Mouse (Mus musculus) hindbrain, embryonic 14.5 days (tissue): ENCODE measurements around the gene Mks1. TPM values are rescaled to one million over a fixed set of nuclear protein-coding genes. Genes with fewer than 3 reads are reported as not detected.

Source experiments
- ATAC-seq: fragments of 200-750 bp; cut with Nextera tagmentation; 2 replicates; pipeline ENCODE4 v1.8.0; 2017; ENCODE audit warnings: moderate number of reproducible peaks, mild to moderate bottlenecking, moderate TSS enrichment, moderate library complexity; ENCODE audit not compliant: low FRiP score
- DNase-seq: peaks from one replicate; pipeline ENCODE4 v3.0.0-alpha.2; 2015; ENCODE audit warnings: low spot score
- H3K27ac ChIP-seq: fragments of 300-500 bp; sonication (generic); 2 replicates; pipeline ENCODE4 v1.5.1; 2014; ENCODE audit warnings: mild to moderate bottlenecking, moderate library complexity
- H3K27me3 ChIP-seq: fragments of 300-500 bp; sonication (generic); 2 replicates; pipeline ENCODE4 v1.6.1; 2014; ENCODE audit warnings: mild to moderate bottlenecking, low read length, mixed read lengths; ENCODE audit not compliant: control insufficient read depth, insufficient read depth
- H3K36me3 ChIP-seq: fragments of 300-500 bp; sonication (generic); replicated peaks from 2 replicates; pipeline ENCODE4 v1.6.1; 2014; ENCODE audit not compliant: control insufficient read depth, insufficient read depth
- H3K4me1 ChIP-seq: fragments of 300-500 bp; sonication (generic); replicated peaks from 2 replicates; pipeline ENCODE4 v1.6.1; 2014; ENCODE audit warnings: antibody characterized with exemption, low read length, mixed read lengths; ENCODE audit not compliant: control insufficient read depth, insufficient read depth
- H3K4me2 ChIP-seq: fragments of 300-500 bp; sonication (generic); replicated peaks from 2 replicates; pipeline ENCODE4 v1.6.1; 2014; ENCODE audit warnings: mild to moderate bottlenecking, moderate library complexity
- H3K4me3 ChIP-seq: fragments of 300-500 bp; sonication (generic); replicated peaks from 2 replicates; pipeline ENCODE4 v1.5.1; 2014; ENCODE audit warnings: mild to moderate bottlenecking, low read length
- H3K9ac ChIP-seq: fragments of 300-500 bp; sonication (generic); 2 replicates; pipeline ENCODE4 v1.6.1; 2014
- H3K9me3 ChIP-seq: fragments of 300-500 bp; sonication (generic); 2 replicates; pipeline ENCODE4 v1.6.1; 2016; ENCODE audit warnings: low read length; ENCODE audit not compliant: control insufficient read depth
- WGBS: fragments of 180-500 bp; shearing (Covaris S2); extraction: QIAGEN DNeasy Blood & Tissue Kit; methylation state at CpG from one replicate; pipeline ENCODE4 v1.1.7; 2014; 5-methylcytosine and 5-hydroxymethylcytosine counted together
- polyA plus RNA-seq: library from polyadenylated mRNA; unstranded; fragments of >200 nt; fragmentation: Nextera tagmentation; extraction: Ambion mirVana; gene quantifications from 2 replicates; pipeline ENCODE4 v1.2.1, GENCODE M21; 2014

Mks1 gene
- polyA plus RNA-seq, result 7.8 and 10.9 TPM in 2 replicates

- peak within 1 kb of the TSS; percentile 61 for H3K27ac ChIP-seq
- peaks cover 16% of the 10 kb centered on the region; the same call in 1 of the 2 replicates for H3K36me3 ChIP-seq
- no peaks in the 10 kb centered on the region for H3K27me3 ChIP-seq
- peak within 1 kb of the TSS; percentile 71 for H3K4me2 ChIP-seq
- ATAC-seq (peak; percentile 96), DNase-seq (peak; percentile 95)
- peak within 1 kb of the TSS; percentile 62 for H3K9ac ChIP-seq
- 5% methylated on average over 40 of the region's 40 CpGs for WGBS
- peak within 1 kb of the TSS; percentile 62 for H3K4me3 ChIP-seq
- H3K9me3 ChIP-seq, result no peaks in the 10 kb centered on the region
- H3K4me1 ChIP-seq, result peaks cover 9% of the 10 kb centered on the region
Measured at GRCm38 (mm10) chr11:87852690-87853596, at the start of gene Mks1. Mks1 (plus strand) TSS chr11:87853215.

- WGBS, result 61% methylated on average over 1 of the region's 1 CpGs
Measured at GRCm38 (mm10) chr11:87805448-87805847, 47.6 kb upstream of the Mks1 start.

GRCm38 (mm10) chr11:87807433-87807832 is 45.6 kb upstream of the Mks1 start:
- no peak for DNase-seq
- WGBS, result 92% methylated on average over 6 of the region's 6 CpGs
- Histone ChIP-seq H3K4me1 (0 out of 2 replicates have a peak, but pooled peaks cover 3% of the 10 kb centered on the region), H3K27me3 (no peaks in the 10 kb centered on the region), H3K4me2 (no peak overlapping the region), H3K4me3 (no peak overlapping the region), H3K36me3 (no peaks in the 10 kb centered on the region), H3K9ac (no peak overlapping the region), H3K27ac (no peak overlapping the region), H3K9me3 (no peaks in the 10 kb centered on the region)
- ATAC-seq, result no peak

More at GRCm38 (mm10) chr11:87805448-87805847, 47.6 kb upstream of the Mks1 start:
- DNase-seq (no peak), ATAC-seq (no peak)
- H3K27ac ChIP-seq, result no peak overlapping the region
- no peaks in the 10 kb centered on the region for H3K36me3 ChIP-seq
- no peak overlapping the region for H3K9ac ChIP-seq
- H3K4me3 ChIP-seq, result no peak overlapping the region
- 0 out of 2 replicates have a peak, but pooled peaks cover 3% of the 10 kb centered on the region for H3K4me1 ChIP-seq
- H3K9me3 ChIP-seq, result no peaks in the 10 kb centered on the region
- no peaks in the 10 kb centered on the region for H3K27me3 ChIP-seq
- no peak overlapping the region for H3K4me2 ChIP-seq

- Histone ChIP-seq H3K27me3 (no peaks in the 10 kb centered on the region), H3K9me3 (no peaks in the 10 kb centered on the region), H3K4me2 (no peak overlapping the region), H3K36me3 (no peaks in the 10 kb centered on the region), H3K4me3 (no peak overlapping the region), H3K4me1 (no peaks in the 10 kb centered on the region), H3K9ac (no peak overlapping the region), H3K27ac (no peak overlapping the region)
- DNase-seq (no peak), ATAC-seq (no peak)
- 89% methylated on average over 7 of the region's 7 CpGs for WGBS
Measured at GRCm38 (mm10) chr11:87808236-87808635, 44.8 kb upstream of the Mks1 start.

- DNase-seq, result peak; percentile 36
- no peak overlapping the region for H3K4me3 ChIP-seq
Measured at GRCm38 (mm10) chr11:87811396-87811795, 41.6 kb upstream of the Mks1 start.

GRCm38 (mm10) chr11:87814831-87815230 is 38.2 kb upstream of the Mks1 start:
- ATAC-seq (no peak), DNase-seq (no peak)
- Histone ChIP-seq H3K27me3 (no peaks in the 10 kb centered on the region), H3K4me3 (no peak overlapping the region), H3K36me3 (no peaks in the 10 kb centered on the region), H3K4me2 (no peak overlapping the region), H3K9me3 (no peaks in the 10 kb centered on the region), H3K27ac (no peak overlapping the region), H3K4me1 (peaks cover 9% of the 10 kb centered on the region), H3K9ac (no peak overlapping the region)
- 53% methylated on average over 8 of the region's 8 CpGs for WGBS

More at GRCm38 (mm10) chr11:87811396-87811795, 41.6 kb upstream of the Mks1 start:
- H3K9ac ChIP-seq, result no peak overlapping the region
- 37% methylated on average over 4 of the region's 4 CpGs for WGBS
- no peaks in the 10 kb centered on the region for H3K9me3 ChIP-seq
- H3K4me2 ChIP-seq, result no peak overlapping the region
- no peaks in the 10 kb centered on the region for H3K27me3 ChIP-seq
- no peak overlapping the region for H3K27ac ChIP-seq
- H3K4me1 ChIP-seq, result no peaks in the 10 kb centered on the region
- H3K36me3 ChIP-seq, result no peaks in the 10 kb centered on the region
- no peak for ATAC-seq

GRCm38 (mm10) chr11:87816707-87817442 is 36.1 kb upstream of the Mks1 start:
- ATAC-seq, result peak; percentile 83
- Histone ChIP-seq H3K4me3 (peak overlapping the region; percentile 36), H3K36me3 (no peaks in the 10 kb centered on the region), H3K9me3 (no peaks in the 10 kb centered on the region), H3K27me3 (no peaks in the 10 kb centered on the region), H3K4me1 (peaks cover 9% of the 10 kb centered on the region), H3K9ac (peak overlapping the region; percentile 63), H3K4me2 (peak overlapping the region; percentile 78), H3K27ac (peak overlapping the region; percentile 21; the same call in 1 of the 2 replicates)
- peak; percentile 79 for DNase-seq
- WGBS, result 3% methylated on average over 31 of the region's 31 CpGs

GRCm38 (mm10) chr11:87817443-87817773 is 35.6 kb upstream of the Mks1 start:
- Histone ChIP-seq H3K36me3 (no peaks in the 10 kb centered on the region), H3K27me3 (no peaks in the 10 kb centered on the region), H3K9ac (peak overlapping the region; percentile 63), H3K4me3 (peak overlapping the region; percentile 36), H3K9me3 (no peaks in the 10 kb centered on the region), H3K4me2 (peak overlapping the region; percentile 78), H3K4me1 (peaks cover 9% of the 10 kb centered on the region), H3K27ac (no peak overlapping the region; the same call in 1 of the 2 replicates)
- DNase-seq (no peak), ATAC-seq (no peak; the same call in 1 of the 2 replicates)
- 32% methylated on average over 4 of the region's 4 CpGs for WGBS

- H3K9me3 ChIP-seq, result no peaks in the 10 kb centered on the region
- DNase-seq, result no peak
- peaks cover 9% of the 10 kb centered on the region for H3K4me1 ChIP-seq
- ATAC-seq, result no peak
- H3K9ac ChIP-seq, result no peak overlapping the region
- no peaks in the 10 kb centered on the region for H3K27me3 ChIP-seq
- no peaks in the 10 kb centered on the region for H3K36me3 ChIP-seq
- no peak overlapping the region for H3K27ac ChIP-seq
- H3K4me3 ChIP-seq, result no peak overlapping the region
- no peak overlapping the region for H3K4me2 ChIP-seq
- WGBS, result 49% methylated on average over 5 of the region's 5 CpGs
Measured at GRCm38 (mm10) chr11:87821502-87821901, 31.5 kb upstream of the Mks1 start.
